Mouse (Mus musculus): ENCODE data around the gene Wipi1. TPM values are rescaled to one million over a fixed set of nuclear protein-coding genes. Genes with fewer than 3 reads are reported as not detected.

Gene Wipi1
- polyA plus RNA-seq, 1 experiment from 2014 or later: 14.4 TPM

DNA sequence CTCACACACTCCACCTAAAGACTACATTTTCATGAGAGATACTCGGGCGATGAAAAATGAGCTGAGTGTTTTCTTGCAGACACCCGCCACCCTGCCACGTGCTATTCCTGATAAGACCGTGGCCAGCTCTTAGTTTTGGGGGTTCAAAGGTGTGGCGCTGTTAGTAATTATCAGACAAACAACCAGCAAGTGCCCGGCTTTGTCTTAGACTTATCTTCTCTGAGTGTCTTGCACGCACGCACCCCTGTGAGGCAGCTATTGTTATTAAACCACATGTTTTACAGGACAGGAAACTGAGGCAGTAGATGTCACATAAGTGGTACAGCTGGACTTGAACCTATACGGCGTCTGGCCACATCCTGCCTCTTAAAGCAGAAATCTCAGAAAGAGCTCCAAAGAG lies 54.3 kb downstream of the Wipi1 start:
- Histone ChIP-seq H3K9ac (replicated peaks; ENCODE audit: low read depth, low read length) (no peak overlapping the region), H3K27ac (ENCODE audit: low read length) (no peak overlapping the region), H3K9me3 (ENCODE audit: control insufficient read depth, low read length) (no peaks in the 10 kb centered on the region), H3K4me2 (ENCODE audit: low read length) (no peak overlapping the region), H3K4me1 (replicated peaks; ENCODE audit: control insufficient read depth, insufficient read depth, low read length) (no peaks in the 10 kb centered on the region), H3K36me3 (ENCODE audit: control insufficient read depth, insufficient read depth) (no peaks in the 10 kb centered on the region), H3K27me3 (replicated peaks; ENCODE audit: control insufficient read depth, insufficient read depth, low read length) (no peaks in the 10 kb centered on the region), H3K4me3 (replicated peaks; ENCODE audit: low read length) (no peak overlapping the region)
- ATAC-seq: no peak
- WGBS: 89% methylated on average over 11 of the region's 11 CpGs

GRCm38 (mm10) chr11:109556130-109556529 lies 55.6 kb downstream of the Wipi1 start:
- Histone ChIP-seq H3K27me3 (replicated peaks; ENCODE audit: control insufficient read depth, insufficient read depth, low read length) (no peaks in the 10 kb centered on the region), H3K4me2 (ENCODE audit: low read length) (no peak overlapping the region), H3K4me1 (replicated peaks; ENCODE audit: control insufficient read depth, insufficient read depth, low read length) (no peaks in the 10 kb centered on the region), H3K36me3 (ENCODE audit: control insufficient read depth, insufficient read depth) (no peaks in the 10 kb centered on the region), H3K9ac (replicated peaks; ENCODE audit: low read depth, low read length) (no peak overlapping the region), H3K4me3 (replicated peaks; ENCODE audit: low read length) (no peak overlapping the region), H3K27ac (ENCODE audit: low read length) (no peak overlapping the region), H3K9me3 (ENCODE audit: control insufficient read depth, low read length) (no peaks in the 10 kb centered on the region)
- no peak for ATAC-seq
- WGBS: 87% methylated on average over 6 of the region's 6 CpGs

DNA sequence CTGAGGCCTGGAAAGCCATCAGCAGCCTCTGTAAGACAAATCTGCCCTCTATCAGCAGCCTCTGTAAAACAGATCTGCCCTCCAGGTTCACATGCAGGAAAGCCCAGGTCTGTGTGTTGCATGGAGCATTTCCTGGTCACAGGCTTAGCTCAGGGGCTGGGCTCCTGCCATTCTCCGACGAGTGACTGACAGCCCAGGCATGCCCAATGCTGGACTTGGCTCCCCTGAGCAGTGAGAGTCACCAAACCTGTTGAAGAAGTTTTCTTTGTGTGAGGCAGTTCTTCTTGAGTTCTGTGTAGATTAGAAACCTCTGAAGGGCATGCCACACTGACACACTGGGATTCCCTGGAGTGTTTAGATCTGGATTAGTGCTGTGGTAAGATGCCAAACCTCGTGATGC lies 57.3 kb downstream of the Wipi1 start:
- Histone ChIP-seq H3K27me3 (replicated peaks; ENCODE audit: control insufficient read depth, insufficient read depth, low read length) (no peaks in the 10 kb centered on the region), H3K36me3 (ENCODE audit: control insufficient read depth, insufficient read depth) (no peaks in the 10 kb centered on the region), H3K27ac (ENCODE audit: low read length) (no peak overlapping the region), H3K9me3 (ENCODE audit: control insufficient read depth, low read length) (no peaks in the 10 kb centered on the region), H3K4me2 (ENCODE audit: low read length) (no peak overlapping the region), H3K4me1 (replicated peaks; ENCODE audit: control insufficient read depth, insufficient read depth, low read length) (no peaks in the 10 kb centered on the region), H3K9ac (replicated peaks; ENCODE audit: low read depth, low read length) (no peak overlapping the region), H3K4me3 (replicated peaks; ENCODE audit: low read length) (no peak overlapping the region)
- ATAC-seq: no peak
- 39% methylated on average over 3 of the region's 3 CpGs for WGBS

- no peak overlapping the region for H3K9ac ChIP-seq (replicated peaks; ENCODE audit: low read depth, low read length)
- H3K4me2 ChIP-seq (ENCODE audit: low read length): no peak overlapping the region
- no peaks in the 10 kb centered on the region for H3K36me3 ChIP-seq (ENCODE audit: control insufficient read depth, insufficient read depth)
- H3K27ac ChIP-seq (ENCODE audit: low read length): no peak overlapping the region
- 76% methylated on average over 4 of the region's 4 CpGs for WGBS
- no peaks in the 10 kb centered on the region for H3K4me1 ChIP-seq (replicated peaks; ENCODE audit: control insufficient read depth, insufficient read depth, low read length)
- no peaks in the 10 kb centered on the region for H3K9me3 ChIP-seq (ENCODE audit: control insufficient read depth, low read length)
- no peak for ATAC-seq
- H3K4me3 ChIP-seq (replicated peaks; ENCODE audit: low read length): no peak overlapping the region
- no peaks in the 10 kb centered on the region for H3K27me3 ChIP-seq (replicated peaks; ENCODE audit: control insufficient read depth, insufficient read depth, low read length)
These were observed 57.8 kb downstream of the Wipi1 start for GRCm38 (mm10) chr11:109553921-109554320.

DNA sequence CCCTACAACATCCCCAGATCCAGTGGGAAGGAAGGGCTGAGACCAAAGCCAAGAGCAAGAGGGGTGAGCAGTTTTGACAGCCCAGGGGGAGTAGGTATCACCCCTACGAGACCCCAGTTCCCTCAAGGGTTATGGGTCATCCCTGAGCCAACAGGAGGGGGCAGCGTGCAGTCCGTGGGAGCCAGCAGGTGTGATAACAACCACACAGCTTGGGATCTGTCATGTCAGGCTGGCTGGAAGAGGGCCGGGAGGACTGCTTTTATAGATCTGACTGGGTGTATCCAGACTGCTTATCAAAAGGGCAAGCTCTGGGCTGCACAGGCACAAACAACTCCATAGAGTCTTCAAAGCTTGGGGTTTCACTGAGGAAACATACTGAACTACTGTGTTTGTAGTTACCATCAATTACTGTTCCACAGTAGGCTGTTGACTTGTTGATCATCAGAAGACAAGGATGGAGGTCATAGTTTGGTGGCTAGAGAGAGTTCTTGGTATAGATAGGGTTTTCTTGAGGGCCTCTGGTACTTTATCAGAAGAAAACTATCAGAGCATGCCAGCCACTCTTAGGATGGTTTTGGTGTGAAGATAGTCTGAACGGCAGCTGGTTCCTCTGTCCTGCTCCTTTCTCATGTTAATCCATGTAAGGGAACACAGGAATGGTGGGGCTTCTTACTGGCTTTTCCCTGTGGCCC lies 62.0 kb downstream of the Wipi1 start:
- Histone ChIP-seq H3K36me3 (ENCODE audit: control insufficient read depth, insufficient read depth) (no peaks in the 10 kb centered on the region), H3K4me3 (replicated peaks; ENCODE audit: low read length) (no peak overlapping the region), H3K27ac (ENCODE audit: low read length) (no peak overlapping the region), H3K9me3 (ENCODE audit: control insufficient read depth, low read length) (no peaks in the 10 kb centered on the region), H3K27me3 (replicated peaks; ENCODE audit: control insufficient read depth, insufficient read depth, low read length) (no peaks in the 10 kb centered on the region), H3K4me2 (ENCODE audit: low read length) (no peak overlapping the region), H3K9ac (replicated peaks; ENCODE audit: low read depth, low read length) (no peak overlapping the region), H3K4me1 (replicated peaks; ENCODE audit: control insufficient read depth, insufficient read depth, low read length) (no peaks in the 10 kb centered on the region)
- no peak for ATAC-seq
- 74% methylated on average over 5 of the region's 5 CpGs for WGBS

DNA sequence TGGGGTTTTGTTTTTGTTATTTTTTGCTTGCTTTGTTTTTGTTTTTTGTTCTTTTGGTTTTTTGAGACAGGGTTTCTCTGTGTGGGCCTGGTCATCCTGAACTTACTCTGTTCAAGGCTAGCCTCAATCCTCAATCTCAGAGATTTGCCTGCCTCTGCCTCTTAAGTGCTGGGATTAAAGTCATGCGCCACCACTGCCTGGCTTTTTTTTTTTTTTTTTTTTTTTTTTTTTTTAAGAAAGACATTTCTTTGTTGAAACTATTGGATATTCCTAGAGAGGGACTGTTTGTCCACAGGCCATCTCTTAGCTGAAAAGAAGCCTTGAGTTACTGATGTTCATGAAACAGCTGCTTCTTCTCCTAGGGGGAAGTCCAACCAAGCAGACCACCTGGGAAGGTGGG lies 64.1 kb downstream of the Wipi1 start:
- Histone ChIP-seq H3K4me3 (replicated peaks; ENCODE audit: low read length) (no peak overlapping the region), H3K36me3 (ENCODE audit: control insufficient read depth, insufficient read depth) (no peaks in the 10 kb centered on the region), H3K27me3 (replicated peaks; ENCODE audit: control insufficient read depth, insufficient read depth, low read length) (no peaks in the 10 kb centered on the region), H3K9ac (replicated peaks; ENCODE audit: low read depth, low read length) (no peak overlapping the region), H3K4me2 (ENCODE audit: low read length) (no peak overlapping the region), H3K4me1 (replicated peaks; ENCODE audit: control insufficient read depth, insufficient read depth, low read length) (0 out of 2 replicates have a peak, but pooled peaks cover 3% of the 10 kb centered on the region), H3K27ac (ENCODE audit: low read length) (no peak overlapping the region), H3K9me3 (ENCODE audit: control insufficient read depth, low read length) (no peaks in the 10 kb centered on the region)
- ATAC-seq: no peak
- WGBS: 100% methylated on average over 1 of the region's 1 CpGs

- no peak overlapping the region for H3K4me2 ChIP-seq (ENCODE audit: low read length)
- H3K27me3 ChIP-seq (replicated peaks; ENCODE audit: control insufficient read depth, insufficient read depth, low read length): no peaks in the 10 kb centered on the region
- ATAC-seq: no peak
- H3K4me1 ChIP-seq (replicated peaks; ENCODE audit: control insufficient read depth, insufficient read depth, low read length): 0 out of 2 replicates have a peak, but pooled peaks cover 3% of the 10 kb centered on the region
- no peak overlapping the region for H3K4me3 ChIP-seq (replicated peaks; ENCODE audit: low read length)
- H3K9ac ChIP-seq (replicated peaks; ENCODE audit: low read depth, low read length): no peak overlapping the region
- no peak overlapping the region for H3K27ac ChIP-seq (ENCODE audit: low read length)
- 77% methylated on average over 16 of the region's 16 CpGs for WGBS
- H3K9me3 ChIP-seq (ENCODE audit: control insufficient read depth, low read length): no peaks in the 10 kb centered on the region
- no peaks in the 10 kb centered on the region for H3K36me3 ChIP-seq (ENCODE audit: control insufficient read depth, insufficient read depth)
These were observed 65.3 kb downstream of the Wipi1 start for GRCm38 (mm10) chr11:109546305-109547001.

DNA sequence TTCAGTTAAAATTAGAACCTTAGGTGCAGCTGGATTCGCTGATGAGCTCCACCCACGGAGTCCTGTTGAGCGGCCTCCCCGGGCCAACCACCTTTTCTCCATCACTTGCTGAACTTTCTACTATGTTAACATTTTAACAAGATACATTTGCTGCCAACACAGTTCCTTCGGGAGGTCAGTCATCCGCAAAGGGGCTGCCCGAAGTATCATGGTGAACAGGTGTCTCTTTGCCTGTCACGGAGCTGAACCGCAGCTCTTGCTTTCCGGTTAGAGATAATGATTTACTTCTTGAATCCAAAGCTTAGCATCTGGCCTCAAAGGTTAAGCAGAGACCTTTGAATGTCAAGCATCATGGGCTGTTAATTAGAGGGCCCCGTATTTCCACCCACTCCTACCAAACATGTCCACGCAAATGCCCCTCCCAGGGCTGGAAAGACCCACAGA lies 66.0 kb downstream of the Wipi1 start:
- no peak for ATAC-seq
- H3K4me1 ChIP-seq (replicated peaks; ENCODE audit: control insufficient read depth, insufficient read depth, low read length): 0 out of 2 replicates have a peak, but pooled peaks cover 3% of the 10 kb centered on the region
- no peaks in the 10 kb centered on the region for H3K27me3 ChIP-seq (replicated peaks; ENCODE audit: control insufficient read depth, insufficient read depth, low read length)
- H3K27ac ChIP-seq (ENCODE audit: low read length): no peak overlapping the region
- H3K9me3 ChIP-seq (ENCODE audit: control insufficient read depth, low read length): no peaks in the 10 kb centered on the region
- no peak overlapping the region for H3K9ac ChIP-seq (replicated peaks; ENCODE audit: low read depth, low read length)
- H3K4me2 ChIP-seq (ENCODE audit: low read length): no peak overlapping the region
- 82% methylated on average over 12 of the region's 12 CpGs for WGBS
- H3K4me3 ChIP-seq (replicated peaks; ENCODE audit: low read length): no peak overlapping the region
- H3K36me3 ChIP-seq (ENCODE audit: control insufficient read depth, insufficient read depth): no peaks in the 10 kb centered on the region

DNA sequence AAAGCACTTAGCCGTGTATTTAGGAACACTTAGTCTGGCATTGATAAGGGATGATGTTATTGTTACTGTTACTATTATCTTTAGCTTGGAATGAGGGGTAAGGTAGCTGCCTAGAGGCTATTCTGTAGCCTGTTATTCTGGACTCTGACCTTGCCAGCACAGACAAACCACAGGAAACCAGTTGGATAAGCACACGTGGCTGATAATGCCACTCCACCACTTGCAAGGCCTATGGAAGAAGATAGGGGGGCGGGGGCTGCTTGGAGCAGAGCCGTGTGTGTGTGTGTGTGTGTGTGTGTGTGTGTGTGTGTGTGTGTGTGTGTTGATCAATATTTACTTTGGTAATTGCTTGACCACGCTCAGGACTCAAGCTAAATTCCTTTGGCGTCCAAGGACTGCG lies 66.5 kb downstream of the Wipi1 start:
- no peak overlapping the region for H3K4me2 ChIP-seq (ENCODE audit: low read length)
- ATAC-seq: no peak
- H3K36me3 ChIP-seq (ENCODE audit: control insufficient read depth, insufficient read depth): no peaks in the 10 kb centered on the region
- 0 out of 2 replicates have a peak, but pooled peaks cover 3% of the 10 kb centered on the region for H3K4me1 ChIP-seq (replicated peaks; ENCODE audit: control insufficient read depth, insufficient read depth, low read length)
- H3K9ac ChIP-seq (replicated peaks; ENCODE audit: low read depth, low read length): no peak overlapping the region
- no peaks in the 10 kb centered on the region for H3K27me3 ChIP-seq (replicated peaks; ENCODE audit: control insufficient read depth, insufficient read depth, low read length)
- no peak overlapping the region for H3K27ac ChIP-seq (ENCODE audit: low read length)
- H3K4me3 ChIP-seq (replicated peaks; ENCODE audit: low read length): no peak overlapping the region
- 88% methylated on average over 7 of the region's 7 CpGs for WGBS
- H3K9me3 ChIP-seq (ENCODE audit: control insufficient read depth, low read length): no peaks in the 10 kb centered on the region

Data from forebrain, embryonic 16.5 days (tissue).